Mouse (Mus musculus) limb, embryonic 12.5 days (tissue): ENCODE data around the gene Cfap100. TPM values are rescaled to one million over a fixed set of nuclear protein-coding genes. Genes with fewer than 3 reads are reported as not detected.
A peak's percentile ranks its signal among the peaks of the same experiment; 100 is the strongest.

Experiments
- ATAC-seq: fragments of 200-750 bp; cut with Nextera tagmentation; 2 replicates; pipeline ENCODE4 v1.8.0; 2017; ENCODE audit warnings: low read depth, moderate TSS enrichment; ENCODE audit not compliant: insufficient number of reproducible peaks, insufficient read depth, low FRiP score, low TSS enrichment
- H3K27ac ChIP-seq: fragments of 300-500 bp; sonication (generic); 2 replicates; pipeline ENCODE4 v1.5.1; 2016; ENCODE audit warnings: mild to moderate bottlenecking, moderate library complexity
- H3K27me3 ChIP-seq: fragments of 300-500 bp; sonication (generic); 2 replicates; pipeline ENCODE4 v1.6.1; 2016; ENCODE audit warnings: mild to moderate bottlenecking, moderate library complexity
- H3K36me3 ChIP-seq: fragments of 300-500 bp; sonication (generic); 2 replicates; pipeline ENCODE4 v1.6.1; 2016; ENCODE audit warnings: mild to moderate bottlenecking, moderate library complexity
- H3K4me1 ChIP-seq: fragments of 300-500 bp; sonication (generic); replicated peaks from 2 replicates; pipeline ENCODE4 v1.6.1; 2016
- H3K4me2 ChIP-seq: fragments of 300-500 bp; sonication (generic); 2 replicates; pipeline ENCODE4 v1.6.1; 2016; ENCODE audit warnings: mild to moderate bottlenecking, moderate library complexity
- H3K4me3 ChIP-seq: fragments of 300-500 bp; sonication (generic); replicated peaks from 2 replicates; pipeline ENCODE4 v1.5.1; 2016; ENCODE audit warnings: mild to moderate bottlenecking
- H3K9ac ChIP-seq: fragments of 300-500 bp; sonication (generic); replicated peaks from 2 replicates; pipeline ENCODE4 v1.6.1; 2016; ENCODE audit warnings: mild to moderate bottlenecking, moderate library complexity
- H3K9me3 ChIP-seq: fragments of 300-500 bp; sonication (generic); 2 replicates; pipeline ENCODE4 v1.6.1; 2016; ENCODE audit warnings: mild to moderate bottlenecking, moderate library complexity
- WGBS: fragments of 180-500 bp; shearing (Covaris S2); methylation state at CpG from one replicate; pipeline ENCODE4 v1.1.7; 2016; 5-methylcytosine and 5-hydroxymethylcytosine counted together
- polyA plus RNA-seq: library from polyadenylated mRNA; unstranded; fragments of >200 nt; fragmentation: Nextera tagmentation; extraction: Ambion mirVana; gene quantifications from 2 replicates; pipeline ENCODE4 v1.2.1, GENCODE M21; 2016

Cfap100 gene
- polyA plus RNA-seq, 1 experiment from 2014 or later = 0.18 TPM

DNA sequence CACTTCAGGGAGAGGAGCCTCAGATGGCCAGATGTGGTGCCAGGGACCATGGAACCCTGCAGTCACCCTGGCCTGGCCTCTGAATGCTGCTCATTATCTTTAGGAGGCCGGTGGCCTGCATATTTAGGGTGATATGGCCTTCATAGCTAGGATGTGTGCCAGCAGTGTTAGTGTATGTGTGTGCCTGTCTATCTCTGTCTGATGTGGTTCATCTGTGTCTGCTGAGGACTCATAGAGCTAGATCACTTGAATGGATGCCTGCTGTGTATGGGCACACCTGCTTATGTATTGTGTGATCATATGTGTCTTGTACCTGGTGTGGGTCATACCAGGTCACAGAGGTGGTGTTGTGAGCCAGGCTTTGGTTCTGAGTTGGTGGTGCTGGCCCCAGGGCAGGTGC lies 39.6 kb upstream of the Cfap100 start:
- ATAC-seq = no peak
- Histone ChIP-seq H3K4me1 (peaks cover 19% of the 10 kb centered on the region), H3K9ac (no peak overlapping the region), H3K4me2 (no peak overlapping the region), H3K27ac (no peak overlapping the region), H3K9me3 (no peaks in the 10 kb centered on the region), H3K27me3 (peaks cover 12% of the 10 kb centered on the region; the same call in 1 of the 2 replicates), H3K4me3 (no peak overlapping the region), H3K36me3 (no peaks in the 10 kb centered on the region)
- 71% methylated on average over 1 of the region's 1 CpGs for WGBS

- Histone ChIP-seq H3K9ac (no peak overlapping the region), H3K4me1 (peaks cover 21% of the 10 kb centered on the region), H3K4me3 (no peak overlapping the region), H3K36me3 (no peaks in the 10 kb centered on the region), H3K4me2 (no peak overlapping the region), H3K27ac (no peak overlapping the region), H3K9me3 (no peaks in the 10 kb centered on the region), H3K27me3 (peaks cover 23% of the 10 kb centered on the region)
- 88% methylated on average over 12 of the region's 12 CpGs for WGBS
- no peak for ATAC-seq
Observed at GRCm38 (mm10) chr6:90466847-90467410, 38.3 kb upstream of the Cfap100 start.

GRCm38 (mm10) chr6:90466079-90466478 lies 37.5 kb upstream of the Cfap100 start:
- Histone ChIP-seq H3K4me2 (no peak overlapping the region), H3K9me3 (no peaks in the 10 kb centered on the region), H3K4me1 (peaks cover 20% of the 10 kb centered on the region), H3K27me3 (peaks cover 31% of the 10 kb centered on the region), H3K9ac (no peak overlapping the region), H3K4me3 (no peak overlapping the region), H3K36me3 (no peaks in the 10 kb centered on the region), H3K27ac (no peak overlapping the region)
- 86% methylated on average over 10 of the region's 10 CpGs for WGBS
- no peak for ATAC-seq

- WGBS = 92% methylated on average over 11 of the region's 11 CpGs
- ATAC-seq = no peak
- H3K4me3 ChIP-seq = no peak overlapping the region
Observed at GRCm38 (mm10) chr6:90465028-90465640, 36.5 kb upstream of the Cfap100 start.

GRCm38 (mm10) chr6:90463890-90464421 lies 35.4 kb upstream of the Cfap100 start:
- Histone ChIP-seq H3K4me2 (peak overlapping the region; percentile 100), H3K9me3 (no peaks in the 10 kb centered on the region), H3K9ac (no peak overlapping the region), H3K4me1 (peaks cover 14% of the 10 kb centered on the region), H3K36me3 (no peaks in the 10 kb centered on the region), H3K27ac (no peak overlapping the region), H3K4me3 (peak overlapping the region; percentile 53), H3K27me3 (peaks cover 47% of the 10 kb centered on the region)
- ATAC-seq = 0 out of 2 replicates have a peak, but pooled peaks have one; percentile 5
- 21% methylated on average over 7 of the region's 7 CpGs for WGBS

More at GRCm38 (mm10) chr6:90465028-90465640, 36.5 kb upstream of the Cfap100 start:
- peaks cover 41% of the 10 kb centered on the region for H3K27me3 ChIP-seq
- no peak overlapping the region for H3K27ac ChIP-seq
- H3K4me1 ChIP-seq = peaks cover 14% of the 10 kb centered on the region
- no peaks in the 10 kb centered on the region for H3K36me3 ChIP-seq
- H3K9ac ChIP-seq = no peak overlapping the region
- no peak overlapping the region for H3K4me2 ChIP-seq
- no peaks in the 10 kb centered on the region for H3K9me3 ChIP-seq

GRCm38 (mm10) chr6:90463228-90463862 lies 34.7 kb upstream of the Cfap100 start:
- Histone ChIP-seq H3K9me3 (no peaks in the 10 kb centered on the region), H3K9ac (peak overlapping the region; percentile 51), H3K27me3 (peaks cover 47% of the 10 kb centered on the region), H3K4me1 (peaks cover 14% of the 10 kb centered on the region), H3K4me3 (peak overlapping the region; percentile 53), H3K36me3 (no peaks in the 10 kb centered on the region), H3K4me2 (peak overlapping the region; percentile 100), H3K27ac (no peak overlapping the region)
- peak; percentile 39 for ATAC-seq
- WGBS = 1% methylated on average over 31 of the region's 31 CpGs

DNA sequence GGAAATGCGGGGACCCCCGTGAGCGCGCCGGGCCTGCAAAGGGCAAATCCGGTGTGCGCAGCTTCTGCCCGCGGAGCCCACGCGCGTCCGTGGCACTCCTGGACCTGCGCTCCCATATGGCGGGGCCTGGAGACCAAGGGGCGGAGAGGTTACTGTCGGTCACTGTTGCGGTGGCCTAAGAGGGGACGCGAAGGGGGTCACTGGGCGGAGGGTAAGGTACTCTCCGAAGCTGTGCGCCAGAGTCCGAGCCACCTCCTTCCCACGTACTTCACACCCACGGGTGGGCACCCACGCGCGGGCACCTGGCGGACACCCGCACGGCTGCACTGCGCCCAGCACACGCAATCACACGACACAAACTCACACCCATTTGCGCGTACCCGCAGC lies 34.2 kb upstream of the Cfap100 start:
- Histone ChIP-seq H3K4me2 (peak overlapping the region; percentile 100), H3K27me3 (peaks cover 47% of the 10 kb centered on the region), H3K4me1 (peaks cover 14% of the 10 kb centered on the region), H3K36me3 (no peaks in the 10 kb centered on the region), H3K9me3 (no peaks in the 10 kb centered on the region), H3K4me3 (peak overlapping the region; percentile 53), H3K9ac (peak overlapping the region; percentile 51), H3K27ac (no peak overlapping the region)
- peak; percentile 36 for ATAC-seq
- WGBS = under 1% methylated on average over 38 of the region's 38 CpGs

DNA sequence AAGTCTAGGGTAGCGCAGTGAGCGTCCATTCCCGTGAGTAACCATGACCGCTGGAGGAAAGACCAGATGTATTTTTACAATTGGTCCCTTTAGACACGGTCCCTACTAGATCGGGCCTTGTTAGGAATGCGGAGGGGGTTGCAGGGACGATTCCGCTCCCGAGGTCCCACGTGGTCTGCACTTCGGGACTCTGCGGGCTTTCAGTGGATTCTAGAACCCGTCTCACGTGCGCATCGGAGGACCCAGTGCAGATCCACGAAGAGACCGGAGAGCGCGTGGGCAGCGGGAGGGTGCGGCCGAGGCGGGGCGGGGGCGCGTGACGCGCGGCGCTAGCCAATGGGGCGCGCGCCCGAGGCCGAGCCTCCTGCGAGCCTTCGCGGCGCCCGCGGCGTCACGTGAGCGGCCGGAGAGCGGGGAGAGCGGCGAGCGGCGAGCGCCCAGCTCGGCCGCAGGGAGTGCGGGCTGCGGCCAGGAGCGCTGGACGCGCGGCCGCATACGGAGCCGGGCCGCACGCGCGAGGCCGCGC lies 33.6 kb upstream of the Cfap100 start, which contains the start of gene Klf15:
Gene Klf15, plus strand, starts transcription at position 396 of the 526 bp plus-strand sequence.
- under 1% methylated on average over 70 of the region's 70 CpGs for WGBS
- peak; percentile 43 for ATAC-seq

DNA sequence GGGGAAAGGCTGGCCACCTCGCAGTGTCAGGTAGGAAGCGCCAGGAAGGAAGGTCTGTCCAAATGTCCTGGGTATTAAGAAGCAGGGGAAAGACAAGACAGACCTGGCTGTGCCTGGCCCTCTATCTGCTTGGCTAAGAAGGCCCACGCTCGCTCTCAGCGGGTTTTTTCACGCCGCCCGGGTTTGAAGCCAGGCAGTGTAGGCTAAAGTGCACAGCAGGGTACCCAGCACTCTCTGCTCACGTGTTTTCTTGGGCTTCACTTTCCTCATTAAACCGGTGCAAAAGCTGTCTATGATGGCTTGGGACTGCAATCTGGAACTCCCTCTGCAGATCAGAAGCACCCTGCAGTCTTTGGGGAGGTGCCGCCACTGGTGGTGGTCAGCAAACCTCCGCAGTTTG lies 33.2 kb upstream of the Cfap100 start:
- peak overlapping the region; percentile 51; the same call in 1 of the 2 replicates for H3K9ac ChIP-seq
- peak overlapping the region; percentile 100 for H3K4me2 ChIP-seq
- H3K4me1 ChIP-seq = peaks cover 14% of the 10 kb centered on the region
- H3K27ac ChIP-seq = no peak overlapping the region
- no peaks in the 10 kb centered on the region for H3K9me3 ChIP-seq
- peak overlapping the region; percentile 53 for H3K4me3 ChIP-seq
- peaks cover 47% of the 10 kb centered on the region for H3K27me3 ChIP-seq
- no peak for ATAC-seq
- WGBS = 9% methylated on average over 12 of the region's 12 CpGs
- no peaks in the 10 kb centered on the region for H3K36me3 ChIP-seq

More for the DNA sequence above, 33.6 kb upstream of the Cfap100 start, which contains the start of gene Klf15:
- H3K27ac ChIP-seq = no peak within 1 kb of the TSS
- H3K4me2 ChIP-seq = peak within 1 kb of the TSS; percentile 100
- H3K4me1 ChIP-seq = peaks cover 14% of the 10 kb centered on the region
- H3K4me3 ChIP-seq = peak within 1 kb of the TSS; percentile 53
- peaks cover 47% of the 10 kb centered on the region for H3K27me3 ChIP-seq
- peak within 1 kb of the TSS; percentile 51 for H3K9ac ChIP-seq
- H3K9me3 ChIP-seq = no peaks in the 10 kb centered on the region
- H3K36me3 ChIP-seq = no peaks in the 10 kb centered on the region

DNA sequence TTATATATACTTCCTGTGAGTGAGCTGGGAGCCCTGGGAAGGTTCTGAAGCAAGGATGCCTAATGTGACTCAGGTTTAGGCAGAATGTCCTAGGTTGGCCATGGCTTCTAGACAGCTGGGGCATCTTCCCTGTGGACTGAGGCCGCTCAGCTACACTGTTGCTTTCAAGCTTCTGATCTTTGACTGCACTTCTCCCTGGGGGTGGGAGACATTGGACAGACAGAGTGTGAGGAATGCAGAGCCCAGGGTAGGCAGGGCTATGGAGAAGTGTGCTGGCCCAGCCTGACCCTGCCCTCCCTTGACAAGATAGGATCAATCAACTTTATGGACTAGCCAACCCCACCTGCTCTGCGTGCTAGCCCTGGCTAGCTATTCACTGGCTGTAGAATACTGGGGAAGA lies 32.6 kb upstream of the Cfap100 start:
- H3K9ac ChIP-seq = no peak overlapping the region
- H3K9me3 ChIP-seq = no peaks in the 10 kb centered on the region
- H3K4me3 ChIP-seq = no peak overlapping the region
- peak overlapping the region; percentile 100; the same call in 1 of the 2 replicates for H3K4me2 ChIP-seq
- H3K4me1 ChIP-seq = peaks cover 14% of the 10 kb centered on the region
- H3K27me3 ChIP-seq = peaks cover 47% of the 10 kb centered on the region
- H3K27ac ChIP-seq = no peak overlapping the region
- 18% methylated on average over 2 of the region's 2 CpGs for WGBS
- no peaks in the 10 kb centered on the region for H3K36me3 ChIP-seq
- ATAC-seq = no peak

DNA sequence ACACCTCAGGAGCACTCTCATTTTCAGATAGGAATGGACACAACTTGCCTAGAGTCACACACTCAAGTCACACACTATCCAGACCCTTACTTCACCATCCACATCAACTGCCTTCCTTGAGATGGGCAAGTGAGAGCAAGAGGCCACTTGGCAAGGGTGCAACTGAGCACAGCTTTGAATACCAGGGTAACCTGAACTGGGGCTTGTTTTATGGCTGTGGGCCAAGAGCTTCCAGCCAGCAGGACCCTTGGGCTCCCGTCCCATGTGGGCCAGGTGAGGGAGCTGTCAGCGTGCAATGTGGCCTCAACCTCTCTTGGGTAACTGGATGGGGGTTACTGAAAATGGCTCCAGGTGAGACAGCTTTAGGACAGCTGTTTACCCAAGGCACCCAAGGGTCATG lies 28.8 kb upstream of the Cfap100 start:
- Histone ChIP-seq H3K4me3 (no peak overlapping the region), H3K9me3 (no peaks in the 10 kb centered on the region), H3K27ac (no peak overlapping the region), H3K27me3 (peaks cover 29% of the 10 kb centered on the region), H3K4me1 (0 out of 2 replicates have a peak, but pooled peaks cover 3% of the 10 kb centered on the region), H3K36me3 (no peaks in the 10 kb centered on the region), H3K4me2 (no peak overlapping the region), H3K9ac (no peak overlapping the region)
- no peak for ATAC-seq
- WGBS = 81% methylated on average over 2 of the region's 2 CpGs
